Mouse (Mus musculus) liver, adult 2 months (tissue): ENCODE measurements around the gene Pik3r2. TPM values are rescaled to one million over a fixed set of nuclear protein-coding genes. Genes with fewer than 3 reads are reported as not detected.
A peak's percentile ranks its signal among the peaks of the same experiment; 100 is the strongest.

Experiments used
- DNase-seq: peaks from one replicate; pipeline ENCODE4 v3.0.0-alpha.2; 2011; ENCODE audit warnings: low read depth, low spot score; ENCODE audit errors: extremely low read depth
- H3K27ac ChIP-seq: fragments of 200-500 bp; replicated peaks from 2 replicates; pipeline ENCODE4 v1.5.1; 2012; ENCODE audit warnings: low read depth, mild to moderate bottlenecking, control low read depth, inconsistent platforms, low read length; ENCODE audit not compliant: insufficient read depth
- H3K27me3 ChIP-seq: fragments of 200-500 bp; 2 replicates; pipeline ENCODE4 v1.6.1; 2012; ENCODE audit warnings: mild to moderate bottlenecking, moderate library complexity, low read length, inconsistent platforms; ENCODE audit not compliant: control insufficient read depth, insufficient read depth
- H3K36me3 ChIP-seq: fragments of 200-500 bp; 2 replicates; pipeline ENCODE4 v1.6.1; 2012; ENCODE audit warnings: low read length, inconsistent platforms; ENCODE audit not compliant: control insufficient read depth, insufficient read depth
- H3K4me1 ChIP-seq: fragments of 200-500 bp; 2 replicates; pipeline ENCODE4 v1.6.1; 2011; ENCODE audit warnings: low read length; ENCODE audit not compliant: control insufficient read depth, insufficient read depth
- H3K4me3 ChIP-seq: fragments of 200-500 bp; 2 replicates; pipeline ENCODE4 v1.5.1; 2011; ENCODE audit warnings: low read depth, mild to moderate bottlenecking, control low read depth, low read length, moderate library complexity; ENCODE audit not compliant: insufficient read depth
- H3K79me2 ChIP-seq: fragments of 200-500 bp; 2 replicates; pipeline ENCODE4 v1.6.1; 2012; ENCODE audit warnings: inconsistent platforms, mild to moderate bottlenecking, low read length, moderate library complexity; ENCODE audit not compliant: control insufficient read depth, insufficient read depth
- H3K9ac ChIP-seq: fragments of 200-500 bp; 2 replicates; pipeline ENCODE4 v1.6.1; 2012; ENCODE audit warnings: low read depth, mild to moderate bottlenecking, control low read depth, inconsistent platforms, low read length
- CTCF ChIP-seq: fragments of 200-500 bp; IDR thresholded peaks from 2 replicates; pipeline ENCODE4 v1.5.1; 2011; ENCODE audit warnings: low read depth, low read length, control low read depth
- POLR2A ChIP-seq: fragments of 200-500 bp; IDR thresholded peaks from 2 replicates; pipeline ENCODE4 v1.6.1; 2011; ENCODE audit warnings: low read length, control low read depth; ENCODE audit not compliant: insufficient read depth; ENCODE audit errors: extremely low read depth
- WGBS: fragments of 180-500 bp; shearing (Covaris S2); methylation state at CpG from one replicate; pipeline ENCODE4 v1.1.7; 2018; 5-methylcytosine and 5-hydroxymethylcytosine counted together
- polyA plus RNA-seq: library from polyadenylated mRNA; depleted of rRNA; stranded (reverse); fragments of >200 nt; gene quantifications from 2 replicates; pipeline ENCODE4 v1.2.3, GENCODE M21; 2012; rRNA removed
- total RNA-seq: library from RNA; depleted of rRNA; stranded (reverse); fragments of >200 nt; gene quantifications from 2 replicates; pipeline ENCODE4 v1.2.3, GENCODE M21; 2014; rRNA removed

The Pik3r2 gene
- total and polyA plus RNA-seq, 2 experiments: 7.7 to 53.9 TPM

GRCm38 (mm10) chr8:70723486-70724210 lies 52.9 kb downstream of the Pik3r2 start, which contains the start of gene Pde4c:
TSS of gene Pde4c (plus strand) at chr8:70723720.
- H3K4me3 ChIP-seq: peak within 1 kb of the TSS; percentile 65
- TF ChIP-seq POLR2A: peak; percentile 19; the same call in 1 of the 2 replicates
- no peak for TF ChIP-seq CTCF
- peaks cover 23% of the 10 kb centered on the region for H3K4me1 ChIP-seq
- 27% methylated on average over 7 of the region's 7 CpGs for WGBS
- H3K79me2 ChIP-seq: peaks cover 9% of the 10 kb centered on the region; the same call in 1 of the 2 replicates
- peak within 1 kb of the TSS; percentile 93 for H3K27ac ChIP-seq
- peak; percentile 97 for DNase-seq
- no peaks in the 10 kb centered on the region for H3K27me3 ChIP-seq
- peak within 1 kb of the TSS; percentile 82 for H3K9ac ChIP-seq
- H3K36me3 ChIP-seq: no peaks in the 10 kb centered on the region

- H3K36me3 ChIP-seq: no peaks in the 10 kb centered on the region
- peak overlapping the region; percentile 76 for H3K9ac ChIP-seq
- H3K4me1 ChIP-seq: peaks cover 23% of the 10 kb centered on the region
- H3K27ac ChIP-seq: peak overlapping the region; percentile 93
- peaks cover 9% of the 10 kb centered on the region; the same call in 1 of the 2 replicates for H3K79me2 ChIP-seq
- TF ChIP-seq CTCF: no peak
- TF ChIP-seq POLR2A: no peak
- H3K4me3 ChIP-seq: no peak overlapping the region; the same call in 1 of the 2 replicates
- H3K27me3 ChIP-seq: no peaks in the 10 kb centered on the region
- no peak for DNase-seq
- 81% methylated on average over 8 of the region's 8 CpGs for WGBS
Observed at GRCm38 (mm10) chr8:70721601-70722000, 54.9 kb downstream of the Pik3r2 start.

- peak; percentile 82 for DNase-seq
- no peaks in the 10 kb centered on the region for H3K27me3 ChIP-seq
- 2% methylated on average over 3 of the region's 3 CpGs for WGBS
- H3K4me1 ChIP-seq: peaks cover 23% of the 10 kb centered on the region
- no peak overlapping the region for H3K4me3 ChIP-seq
- peak overlapping the region; percentile 50 for H3K9ac ChIP-seq
- TF ChIP-seq POLR2A: no peak
- peak; percentile 97 for TF ChIP-seq CTCF
- H3K36me3 ChIP-seq: no peaks in the 10 kb centered on the region
- H3K27ac ChIP-seq: peak overlapping the region; percentile 65
- peaks cover 9% of the 10 kb centered on the region; the same call in 1 of the 2 replicates for H3K79me2 ChIP-seq
Observed at GRCm38 (mm10) chr8:70720739-70721138, 55.8 kb downstream of the Pik3r2 start.

- WGBS: 25% methylated on average over 9 of the region's 9 CpGs
- no peaks in the 10 kb centered on the region for H3K36me3 ChIP-seq
- peak overlapping the region; percentile 65 for H3K27ac ChIP-seq
- no peaks in the 10 kb centered on the region for H3K27me3 ChIP-seq
- H3K9ac ChIP-seq: no peak overlapping the region
- peaks cover 21% of the 10 kb centered on the region for H3K4me1 ChIP-seq
- H3K79me2 ChIP-seq: peaks cover 9% of the 10 kb centered on the region; the same call in 1 of the 2 replicates
- TF ChIP-seq POLR2A: no peak
- no peak for TF ChIP-seq CTCF
- DNase-seq: peak; percentile 95
- no peak overlapping the region for H3K4me3 ChIP-seq
Observed at GRCm38 (mm10) chr8:70719796-70720270, 56.7 kb downstream of the Pik3r2 start.

GRCm38 (mm10) chr8:70718297-70718696 lies 58.2 kb downstream of the Pik3r2 start, which contains the start of gene Gm3336:
TSS of gene Gm3336 (plus strand) at chr8:70718543.
- H3K27ac ChIP-seq: no peak within 1 kb of the TSS
- peak within 1 kb of the TSS; percentile 40 for H3K9ac ChIP-seq
- no peaks in the 10 kb centered on the region for H3K36me3 ChIP-seq
- no peak within 1 kb of the TSS for H3K4me3 ChIP-seq
- peak; percentile 90 for TF ChIP-seq CTCF
- peak; percentile 51; the same call in 1 of the 2 replicates for TF ChIP-seq POLR2A
- peaks cover 16% of the 10 kb centered on the region for H3K4me1 ChIP-seq
- no peaks in the 10 kb centered on the region for H3K27me3 ChIP-seq
- H3K79me2 ChIP-seq: peaks cover 9% of the 10 kb centered on the region; the same call in 1 of the 2 replicates
- 4% methylated on average over 19 of the region's 19 CpGs for WGBS
- DNase-seq: no peak

Other genes starting within 250 kb of the Pik3r2 start
- 271 and 321 TPM in 2 replicates for gene Fkbp8, start 249.0 kb downstream of the Pik3r2 start, total RNA-seq
- 455 and 489 TPM in 2 replicates for gene Fkbp8, start 249.0 kb downstream of the Pik3r2 start, polyA plus RNA-seq
- 36.7 and 42.6 TPM in 2 replicates for gene Kxd1, start 248.8 kb downstream of the Pik3r2 start, total RNA-seq
- 68.4 and 72.3 TPM in 2 replicates for gene Kxd1, start 248.8 kb downstream of the Pik3r2 start, polyA plus RNA-seq
- gene Ell, start 237.3 kb downstream of the Pik3r2 start, total RNA-seq: 10.0 and 13.6 TPM in 2 replicates
- gene Ell, start 237.3 kb downstream of the Pik3r2 start, polyA plus RNA-seq: 19.6 and 25.0 TPM in 2 replicates
- 3.2 and 6.4 TPM in 2 replicates for gene Isyna1, start 182.3 kb downstream of the Pik3r2 start, total RNA-seq
- 9.4 and 16.6 TPM in 2 replicates for gene Isyna1, start 182.3 kb downstream of the Pik3r2 start, polyA plus RNA-seq
- 2.3 and 5.0 TPM in 2 replicates for gene Ssbp4, start 167.8 kb downstream of the Pik3r2 start, total RNA-seq
- 13.5 and 16.4 TPM in 2 replicates for gene Ssbp4, start 167.8 kb downstream of the Pik3r2 start, polyA plus RNA-seq
- 1.4 and 2.3 TPM in 2 replicates for gene Lrrc25, start 160.6 kb downstream of the Pik3r2 start, total RNA-seq
- gene Lrrc25, start 160.6 kb downstream of the Pik3r2 start, polyA plus RNA-seq: 2.5 and 7.0 TPM in 2 replicates
- 5.8 and 12.6 TPM in 2 replicates for gene Gdf15, start 144.3 kb downstream of the Pik3r2 start, total RNA-seq
- 23.8 and 27.7 TPM in 2 replicates for gene Gdf15, start 144.3 kb downstream of the Pik3r2 start, polyA plus RNA-seq
- 39.1 and 42.6 TPM in 2 replicates for gene Pgpep1, start 116.3 kb downstream of the Pik3r2 start, total RNA-seq
- gene Pgpep1, start 116.3 kb downstream of the Pik3r2 start, polyA plus RNA-seq: 91.3 and 117 TPM in 2 replicates
- 30.8 and 35.4 TPM in 2 replicates for gene Lsm4, start 103.5 kb downstream of the Pik3r2 start, total RNA-seq
- gene Lsm4, start 103.5 kb downstream of the Pik3r2 start, polyA plus RNA-seq: 35.4 and 51.8 TPM in 2 replicates
- 26.6 and 36.6 TPM in 2 replicates for gene Jund, start 77.8 kb downstream of the Pik3r2 start, total RNA-seq
- gene Jund, start 77.8 kb downstream of the Pik3r2 start, polyA plus RNA-seq: 111 and 120 TPM in 2 replicates
- not detected in 2 replicates for gene Iqcn, start 73.3 kb downstream of the Pik3r2 start, total RNA-seq
- gene Iqcn, start 73.3 kb downstream of the Pik3r2 start, polyA plus RNA-seq: not detected in 2 replicates
- gene Gm3336, start 58.2 kb downstream of the Pik3r2 start, total RNA-seq: 0.28 and 0.54 TPM in 2 replicates
- gene Gm3336, start 58.2 kb downstream of the Pik3r2 start, polyA plus RNA-seq: 0.11 and 1.0 TPM in 2 replicates
- gene Pde4c, start 53.0 kb downstream of the Pik3r2 start, total RNA-seq: 10.6 and 16.3 TPM in 2 replicates
- 26.5 and 28.0 TPM in 2 replicates for gene Pde4c, start 53.0 kb downstream of the Pik3r2 start, polyA plus RNA-seq
- 2.7 and 4.1 TPM in 2 replicates for gene Rab3a, start 22.0 kb downstream of the Pik3r2 start, total RNA-seq
- gene Rab3a, start 22.0 kb downstream of the Pik3r2 start, polyA plus RNA-seq: 10.4 and 11.9 TPM in 2 replicates
- 13.7 and 20.9 TPM in 2 replicates for gene Mpv17l2, start 15.8 kb downstream of the Pik3r2 start, total RNA-seq
- 33.9 and 39.3 TPM in 2 replicates for gene Mpv17l2, start 15.8 kb downstream of the Pik3r2 start, polyA plus RNA-seq
- 14.8 and 16.7 TPM in 2 replicates for gene Mast3, start 28.3 kb upstream of the Pik3r2 start, total RNA-seq
- gene Mast3, start 28.3 kb upstream of the Pik3r2 start, polyA plus RNA-seq: 21.2 and 29.0 TPM in 2 replicates
- 0.37 and 0.40 TPM in 2 replicates for gene Il12rb1, start 31.7 kb upstream of the Pik3r2 start, total RNA-seq
- 0.34 and 0.60 TPM in 2 replicates for gene Il12rb1, start 31.7 kb upstream of the Pik3r2 start, polyA plus RNA-seq
- gene Arrdc2, start 63.0 kb upstream of the Pik3r2 start, total RNA-seq: 15.6 and 33.8 TPM in 2 replicates
- gene Arrdc2, start 63.0 kb upstream of the Pik3r2 start, polyA plus RNA-seq: 25.7 and 29.5 TPM in 2 replicates
- 6.2 and 6.4 TPM in 2 replicates for gene Kcnn1, start 86.5 kb upstream of the Pik3r2 start, total RNA-seq
- gene Kcnn1, start 86.5 kb upstream of the Pik3r2 start, polyA plus RNA-seq: 8.4 and 10.6 TPM in 2 replicates
- gene Ccdc124, start 97.2 kb upstream of the Pik3r2 start, total RNA-seq: 17.2 and 22.1 TPM in 2 replicates
- gene Ccdc124, start 97.2 kb upstream of the Pik3r2 start, polyA plus RNA-seq: 34.0 and 34.4 TPM in 2 replicates
- not detected in 2 replicates for gene Slc5a5, start 116.0 kb upstream of the Pik3r2 start, total RNA-seq
- not detected in 2 replicates for gene Slc5a5, start 116.0 kb upstream of the Pik3r2 start, polyA plus RNA-seq
- gene Rpl18a, start 120.7 kb upstream of the Pik3r2 start, total RNA-seq: 318 and 506 TPM in 2 replicates
- gene Rpl18a, start 120.7 kb upstream of the Pik3r2 start, polyA plus RNA-seq: 1,953 and 2,350 TPM in 2 replicates
- 1.8 and 3.0 TPM in 2 replicates for gene Map1s, start 129.2 kb upstream of the Pik3r2 start, total RNA-seq
- gene Map1s, start 129.2 kb upstream of the Pik3r2 start, polyA plus RNA-seq: 4.6 and 8.7 TPM in 2 replicates